Mouse (Mus musculus) hindbrain, embryonic 16.5 days (tissue): ENCODE data around the gene Gm21860. TPM values are rescaled to one million over a fixed set of nuclear protein-coding genes. Genes with fewer than 3 reads are reported as not detected.
"Not testable (repeated sequence)": the region's sequence is repeated elsewhere in the genome, so short reads cannot be mapped to it uniquely, and the experiment has no call there.

Experiments used
- ATAC-seq: fragments of 200-750 bp; cut with Nextera tagmentation; 2 replicates; pipeline ENCODE4 v1.8.0; 2017; ENCODE audit warnings: moderate TSS enrichment, moderate library complexity
- H3K27ac ChIP-seq: fragments of 300-500 bp; sonication (generic); 2 replicates; pipeline ENCODE4 v1.5.1; 2014; ENCODE audit warnings: low read depth, mild to moderate bottlenecking, control low read depth, low read length, moderate library complexity
- H3K27me3 ChIP-seq: fragments of 300-500 bp; sonication (generic); replicated peaks from 2 replicates; pipeline ENCODE4 v1.6.1; 2014; ENCODE audit warnings: low read length; ENCODE audit not compliant: control insufficient read depth, insufficient read depth
- H3K36me3 ChIP-seq: fragments of 300-500 bp; sonication (generic); 2 replicates; pipeline ENCODE4 v1.6.1; 2014; ENCODE audit warnings: mild to moderate bottlenecking, low read length, moderate library complexity, mixed read lengths; ENCODE audit not compliant: control insufficient read depth, insufficient read depth
- H3K4me1 ChIP-seq: fragments of 300-500 bp; sonication (generic); 2 replicates; pipeline ENCODE4 v1.6.1; 2014; ENCODE audit warnings: low read depth, low read length; ENCODE audit not compliant: control insufficient read depth, insufficient read depth
- H3K4me2 ChIP-seq: fragments of 300-500 bp; sonication (generic); 2 replicates; pipeline ENCODE4 v1.6.1; 2014; ENCODE audit warnings: mild to moderate bottlenecking, low read length, control low read depth, moderate library complexity
- H3K4me3 ChIP-seq: fragments of 300-500 bp; sonication (generic); 2 replicates; pipeline ENCODE4 v1.5.1; 2014; ENCODE audit warnings: mild to moderate bottlenecking, low read length, control low read depth, moderate library complexity
- H3K9ac ChIP-seq: fragments of 300-500 bp; sonication (generic); 2 replicates; pipeline ENCODE4 v1.6.1; 2014; ENCODE audit warnings: low read depth, mild to moderate bottlenecking, control low read depth, low read length, moderate library complexity
- H3K9me3 ChIP-seq: fragments of 300-500 bp; sonication (generic); 2 replicates; pipeline ENCODE4 v1.6.1; 2014; ENCODE audit warnings: mild to moderate bottlenecking, low read length, moderate library complexity; ENCODE audit not compliant: control insufficient read depth
- WGBS: fragments of 180-500 bp; shearing (Covaris S2); extraction: QIAGEN DNeasy Blood & Tissue Kit; methylation state at CpG from one replicate; pipeline ENCODE4 v1.1.7; 2014; 5-methylcytosine and 5-hydroxymethylcytosine counted together
- polyA plus RNA-seq: library from polyadenylated mRNA; unstranded; fragments of >200 nt; fragmentation: Nextera tagmentation; extraction: Ambion mirVana; gene quantifications from 2 replicates; pipeline ENCODE4 v1.2.1, GENCODE M21; 2015

Gm21860 gene
- not detected in 2 replicates for polyA plus RNA-seq

- not testable (repeated sequence) for H3K27me3 ChIP-seq, H3K36me3 ChIP-seq, H3K27ac ChIP-seq, H3K4me2 ChIP-seq, H3K9me3 ChIP-seq, H3K4me3 ChIP-seq, H3K9ac ChIP-seq, ATAC-seq, H3K4me1 ChIP-seq
- WGBS = no CpG with 5 or more reads among the region's 8 CpGs
Measured at GRCm38 (mm10) chrY:90754721-90755120, at the start of gene Gm21860. Gm21860 (minus strand) TSS chrY:90754821.

GRCm38 (mm10) chrY:90784438-90784837 is 29.8 kb upstream of the Gm21860 start, which contains the start of gene Gm47283:
Gm47283 (plus strand) TSS chrY:90784738.
- H3K27me3 ChIP-seq, H3K4me2 ChIP-seq, H3K9me3 ChIP-seq, H3K36me3 ChIP-seq, H3K27ac ChIP-seq, H3K9ac ChIP-seq, ATAC-seq, H3K4me3 ChIP-seq, H3K4me1 ChIP-seq: not testable (repeated sequence)
- WGBS = no CpG with 5 or more reads among the region's 48 CpGs

DNA sequence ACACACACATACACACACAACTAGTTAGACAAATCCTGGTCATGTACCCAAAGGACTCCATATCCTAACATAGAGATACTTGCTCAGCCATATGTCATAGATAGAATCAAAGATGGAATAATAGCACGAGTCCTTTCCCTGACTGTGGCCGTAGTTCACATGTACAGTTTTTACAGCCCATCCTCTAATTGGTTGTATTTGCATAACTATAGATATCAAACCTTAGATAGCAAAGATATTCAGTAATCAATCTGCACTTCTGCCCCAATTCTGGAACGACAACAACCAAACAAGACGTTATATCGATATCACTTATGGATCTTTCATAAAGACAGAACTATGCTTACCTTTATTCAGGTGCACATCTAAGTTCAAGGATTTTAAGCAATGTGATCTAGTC is 9.4 kb downstream of the Gm21860 start:
- WGBS = 95% methylated on average over 5 of the region's 5 CpGs
- H3K27ac ChIP-seq, H3K9ac ChIP-seq, H3K4me1 ChIP-seq, H3K4me2 ChIP-seq, H3K27me3 ChIP-seq, H3K4me3 ChIP-seq, ATAC-seq: not testable (repeated sequence)
- peaks cover 29% of the 10 kb centered on the region for H3K9me3 ChIP-seq
- peaks cover 14% of the 10 kb centered on the region for H3K36me3 ChIP-seq

- peak overlapping the region; percentile 45 for H3K4me2 ChIP-seq
- ATAC-seq = peak; percentile 94
- H3K9me3 ChIP-seq = peaks cover 36% of the 10 kb centered on the region
- H3K27ac ChIP-seq = peak overlapping the region; percentile 71
- H3K4me1 ChIP-seq, H3K27me3 ChIP-seq: not testable (repeated sequence)
- WGBS = 57% methylated on average over 51 of the region's 51 CpGs
- peak overlapping the region; percentile 49; the same call in 1 of the 2 replicates for H3K9ac ChIP-seq
- peak overlapping the region; percentile 33 for H3K4me3 ChIP-seq
- H3K36me3 ChIP-seq = peaks cover 20% of the 10 kb centered on the region
Measured at GRCm38 (mm10) chrY:90744381-90744981, 10.1 kb downstream of the Gm21860 start.

- Histone ChIP-seq H3K4me2 (no peak overlapping the region), H3K27me3 (no peaks in the 10 kb centered on the region), H3K4me1 (no peaks in the 10 kb centered on the region), H3K9me3 (peaks cover 43% of the 10 kb centered on the region), H3K36me3 (peaks cover 27% of the 10 kb centered on the region), H3K9ac (no peak overlapping the region), H3K4me3 (no peak overlapping the region), H3K27ac (peak overlapping the region; percentile 71; the same call in 1 of the 2 replicates)
- 85% methylated on average over 2 of the region's 21 CpGs for WGBS
- no peak for ATAC-seq
Measured at GRCm38 (mm10) chrY:90743811-90744220, 10.8 kb downstream of the Gm21860 start.

DNA sequence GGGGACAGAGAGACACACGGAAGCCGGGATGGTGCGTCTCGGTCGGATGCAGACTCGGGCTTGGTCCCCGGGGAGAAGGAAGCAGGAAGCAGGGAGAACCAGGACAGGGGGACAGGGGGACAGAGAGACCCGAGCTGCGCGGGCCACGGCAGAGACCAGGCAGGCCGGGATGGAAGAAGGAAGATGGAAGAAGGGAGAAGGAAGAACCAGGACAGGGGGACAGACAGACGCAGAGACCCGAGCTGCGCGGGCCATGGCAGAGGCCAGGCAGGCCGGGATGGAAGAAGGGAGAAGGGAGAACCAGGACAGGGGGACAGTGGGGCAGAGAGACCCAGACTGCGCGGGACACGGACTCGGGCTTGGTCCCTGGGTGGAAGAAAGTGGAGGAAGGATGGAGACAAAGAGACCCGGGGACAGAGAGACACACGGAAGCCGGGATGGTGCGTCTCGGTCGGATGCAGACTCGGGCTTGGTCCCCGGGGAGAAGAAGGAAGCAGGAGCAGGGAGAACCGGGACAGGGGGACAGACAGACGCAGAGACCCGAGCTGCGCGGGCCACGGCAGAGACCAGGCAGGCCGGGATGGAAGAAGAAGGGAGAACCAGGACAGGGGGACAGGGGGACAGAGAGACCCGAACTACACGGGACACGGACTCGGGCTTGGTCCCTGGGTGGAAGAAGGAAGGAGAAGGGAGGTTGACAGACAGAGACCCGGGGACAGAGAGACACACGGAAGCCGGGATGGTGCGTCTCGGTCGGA is 11.4 kb downstream of the Gm21860 start:
- ATAC-seq, H3K27ac ChIP-seq, H3K27me3 ChIP-seq, H3K4me1 ChIP-seq, H3K4me2 ChIP-seq, H3K4me3 ChIP-seq, H3K9ac ChIP-seq: not testable (repeated sequence)
- Histone ChIP-seq H3K36me3 (peaks cover 28% of the 10 kb centered on the region), H3K9me3 (peaks cover 46% of the 10 kb centered on the region)
- 82% methylated on average over 44 of the region's 46 CpGs for WGBS

- H3K27ac ChIP-seq, H3K4me2 ChIP-seq, H3K4me1 ChIP-seq, H3K9ac ChIP-seq, H3K27me3 ChIP-seq, H3K4me3 ChIP-seq: not testable (repeated sequence)
- 86% methylated on average over 49 of the region's 49 CpGs for WGBS
- ATAC-seq = peak; percentile 24
- Histone ChIP-seq H3K36me3 (peaks cover 28% of the 10 kb centered on the region), H3K9me3 (peaks cover 46% of the 10 kb centered on the region)
Measured at GRCm38 (mm10) chrY:90742261-90743052, 12.2 kb downstream of the Gm21860 start.

GRCm38 (mm10) chrY:90741452-90742260 is 13.0 kb downstream of the Gm21860 start:
- H3K27ac ChIP-seq, H3K27me3 ChIP-seq, H3K4me3 ChIP-seq, H3K4me1 ChIP-seq, H3K9ac ChIP-seq, H3K4me2 ChIP-seq: not testable (repeated sequence)
- 84% methylated on average over 43 of the region's 43 CpGs for WGBS
- peaks cover 46% of the 10 kb centered on the region for H3K9me3 ChIP-seq
- peak; percentile 46 for ATAC-seq
- peaks cover 28% of the 10 kb centered on the region for H3K36me3 ChIP-seq
